Mouse (Mus musculus) kidney, postnatal 4 days (tissue): ENCODE results near the gene Id2.
A peak's percentile ranks its signal among the peaks of the same experiment; 100 is the strongest.

Experiments used
- DNase-seq, 2 experiments: peaks; one replicate each; pipeline ENCODE4 v3.0.0; 2021; ENCODE audit warnings: mixed read lengths in 2 of 2

The Id2 gene

GRCm38 (mm10) chr12:25103911-25104310 is 7.0 kb upstream of the Id2 start:
- no peak for DNase-seq

DNA sequence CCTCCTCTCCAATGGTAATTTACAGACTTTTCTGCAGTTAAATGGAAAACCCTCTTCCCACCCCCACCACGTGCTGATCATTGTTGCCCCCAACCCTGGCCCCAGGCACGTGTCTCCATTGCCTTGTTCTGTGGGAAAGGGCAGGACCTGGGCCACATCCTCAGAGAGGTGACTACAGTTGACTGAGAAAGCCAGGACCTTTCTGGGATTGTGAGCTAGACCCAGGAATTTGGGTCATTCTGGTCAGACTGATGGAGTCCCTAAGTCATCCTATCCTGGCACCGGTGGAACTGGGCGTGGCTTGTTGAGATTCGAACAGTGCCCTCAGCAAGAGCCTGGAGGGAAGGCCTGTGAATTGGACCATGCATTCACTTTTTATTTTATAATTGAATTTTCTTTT is 4.4 kb upstream of the Id2 start:
- peak; percentile 45 to 46 for DNase-seq

GRCm38 (mm10) chr12:25100411-25101217 is 3.7 kb upstream of the Id2 start:
- DNase-seq, result peak; percentile 76 to 85

DNA sequence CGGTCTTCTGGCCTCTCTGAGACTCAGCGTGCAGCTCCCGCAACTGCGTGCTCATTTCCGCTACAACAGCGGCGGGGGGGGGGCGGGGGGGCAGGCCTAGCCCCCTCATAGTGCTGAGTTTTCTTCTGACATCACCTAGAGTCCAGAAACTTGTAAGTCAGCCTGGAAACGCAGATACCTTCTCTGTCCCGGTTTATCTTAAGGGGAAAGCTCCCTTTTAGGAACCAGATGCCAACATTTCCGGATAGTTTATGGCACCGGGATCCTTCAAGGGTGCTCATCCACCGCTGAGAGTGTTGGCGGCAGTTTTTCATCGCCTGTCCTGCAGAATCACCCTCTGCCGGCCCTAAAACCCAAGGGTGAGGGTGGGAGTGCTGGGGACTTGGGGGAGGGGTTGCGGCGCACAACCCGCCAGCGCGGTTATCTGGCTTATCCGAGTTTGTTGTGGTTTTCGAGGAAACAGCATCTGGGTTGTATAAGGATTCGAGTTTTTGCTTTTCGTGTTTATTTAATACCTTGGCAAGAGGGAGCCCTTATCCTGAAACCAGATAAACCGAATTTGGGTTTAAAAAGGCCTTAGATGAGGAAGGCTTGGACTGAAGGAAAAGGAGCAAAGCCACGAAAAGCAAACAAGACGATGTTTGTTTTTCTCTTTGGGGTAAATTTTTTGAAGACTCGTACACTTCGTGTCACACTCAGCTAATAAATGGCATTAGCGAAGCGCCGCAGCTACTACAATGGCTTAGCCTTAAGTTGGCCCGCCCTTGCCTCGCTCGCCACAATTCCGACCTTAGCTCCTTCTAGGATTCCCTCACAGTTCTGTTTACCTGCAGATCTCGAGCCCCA is 2.8 kb upstream of the Id2 start:
- peak; percentile 65 to 74 for DNase-seq

- DNase-seq, result peak; percentile 83 to 90
Observed at GRCm38 (mm10) chr12:25099313-25099562, 2.3 kb upstream of the Id2 start.

DNA sequence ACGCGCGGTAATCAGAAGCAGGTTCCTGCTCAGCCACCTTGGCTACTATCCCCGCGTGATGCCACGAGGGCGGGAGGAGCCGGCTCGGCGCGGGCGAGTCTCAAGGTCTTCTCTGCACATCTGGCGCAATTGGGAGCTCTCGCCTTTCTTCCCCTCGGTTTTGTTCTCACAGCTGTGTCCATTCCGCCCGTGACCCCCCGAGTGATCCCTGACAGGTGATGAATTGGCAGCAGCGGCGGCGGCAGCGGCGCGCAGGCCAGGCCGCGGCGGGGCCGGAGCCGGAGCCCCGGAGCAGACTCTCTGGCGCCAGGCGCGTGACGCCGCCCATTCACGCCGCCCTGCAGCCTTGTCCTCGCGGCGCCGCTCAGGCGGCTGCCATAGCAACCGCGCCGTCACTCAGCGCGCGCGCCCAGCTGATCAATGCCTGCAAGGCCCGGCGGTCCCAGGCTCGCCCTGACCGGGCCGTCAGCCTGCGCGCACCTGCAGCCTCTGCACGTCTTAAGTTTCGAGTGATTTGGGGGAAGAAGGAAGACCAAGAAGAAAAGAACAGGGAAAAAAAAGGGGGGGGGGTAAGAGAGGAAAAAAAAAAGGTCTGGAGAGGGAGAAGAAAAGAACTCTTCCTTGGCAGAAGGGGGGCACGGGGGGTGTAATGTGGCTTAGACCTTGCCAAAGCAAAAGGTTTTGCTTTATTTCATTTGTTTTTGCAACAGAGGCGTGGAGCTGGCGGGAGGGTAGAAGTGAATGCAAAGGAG is 1.8 kb upstream of the Id2 start:
- DNase-seq, result peak; percentile 94 to 97

GRCm38 (mm10) chr12:25098161-25098550 is 1.2 kb upstream of the Id2 start:
- DNase-seq, result no peak

DNA sequence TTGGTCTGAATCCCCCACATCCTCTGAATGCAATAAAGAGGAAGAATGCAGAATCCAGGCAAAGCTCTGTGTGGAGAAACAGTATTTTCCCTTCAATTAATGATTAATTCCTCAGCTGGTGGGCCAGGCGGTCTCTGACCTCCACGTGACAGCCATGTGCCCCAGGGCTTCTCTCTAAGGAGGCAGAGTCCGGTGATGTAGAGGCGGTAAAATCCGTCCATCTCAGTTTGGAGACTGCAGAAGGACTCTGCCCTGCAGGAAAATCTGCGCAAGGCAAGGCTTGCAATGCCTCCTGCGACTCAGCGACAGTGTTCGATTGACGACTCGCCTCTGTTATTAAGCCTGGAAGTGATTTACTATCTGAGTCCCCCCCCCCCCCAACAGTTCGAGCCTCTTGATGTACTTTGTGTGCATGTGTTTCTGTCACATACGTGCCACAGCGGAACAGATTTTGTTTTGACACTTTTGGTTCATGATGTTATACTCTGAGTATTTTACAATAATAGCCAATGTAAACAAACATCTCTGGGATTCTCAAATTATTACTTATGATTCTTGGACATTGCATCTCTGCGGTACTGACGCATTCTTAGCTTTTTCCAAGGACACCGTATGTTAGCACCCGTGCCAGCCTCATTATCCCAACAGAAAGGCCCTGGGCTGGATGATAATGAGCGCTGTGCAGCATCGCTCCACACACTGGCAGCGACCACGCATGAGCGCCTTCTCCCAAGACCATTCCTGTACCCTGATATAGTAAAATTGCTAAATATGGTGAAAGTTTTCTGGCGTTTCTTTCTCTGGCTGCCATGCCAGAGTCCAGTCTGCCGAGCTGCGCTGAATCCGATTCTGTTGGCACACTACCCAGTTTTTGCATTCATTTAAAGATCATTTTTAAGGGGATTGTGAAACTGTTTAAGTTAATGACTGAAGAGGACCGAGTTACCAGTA is 545 bp upstream of the Id2 start:
- peak; percentile 76 to 83 for DNase-seq

DNA sequence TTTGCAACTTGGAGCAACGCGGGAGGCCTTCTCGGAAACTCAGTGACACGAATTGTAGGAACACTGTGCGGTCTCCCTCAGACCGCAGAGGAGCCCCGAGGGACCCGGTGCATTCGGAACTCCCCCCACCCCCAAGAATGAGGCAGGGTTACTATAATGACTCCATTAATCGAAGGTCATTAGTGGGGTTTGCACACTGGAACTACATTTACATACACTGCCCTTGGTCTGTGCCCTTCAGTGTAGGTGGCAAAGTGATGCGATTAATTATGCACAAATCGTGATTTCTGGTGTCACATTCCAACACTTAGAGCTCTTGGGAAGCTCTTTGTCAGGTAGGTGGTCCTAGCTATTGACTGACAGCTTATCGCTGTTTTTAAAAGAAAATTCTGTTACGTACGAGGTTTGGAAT is 294 bp downstream of the Id2 start:
- DNase-seq, result peak in 1 of 2 experiments; percentile 51

DNA sequence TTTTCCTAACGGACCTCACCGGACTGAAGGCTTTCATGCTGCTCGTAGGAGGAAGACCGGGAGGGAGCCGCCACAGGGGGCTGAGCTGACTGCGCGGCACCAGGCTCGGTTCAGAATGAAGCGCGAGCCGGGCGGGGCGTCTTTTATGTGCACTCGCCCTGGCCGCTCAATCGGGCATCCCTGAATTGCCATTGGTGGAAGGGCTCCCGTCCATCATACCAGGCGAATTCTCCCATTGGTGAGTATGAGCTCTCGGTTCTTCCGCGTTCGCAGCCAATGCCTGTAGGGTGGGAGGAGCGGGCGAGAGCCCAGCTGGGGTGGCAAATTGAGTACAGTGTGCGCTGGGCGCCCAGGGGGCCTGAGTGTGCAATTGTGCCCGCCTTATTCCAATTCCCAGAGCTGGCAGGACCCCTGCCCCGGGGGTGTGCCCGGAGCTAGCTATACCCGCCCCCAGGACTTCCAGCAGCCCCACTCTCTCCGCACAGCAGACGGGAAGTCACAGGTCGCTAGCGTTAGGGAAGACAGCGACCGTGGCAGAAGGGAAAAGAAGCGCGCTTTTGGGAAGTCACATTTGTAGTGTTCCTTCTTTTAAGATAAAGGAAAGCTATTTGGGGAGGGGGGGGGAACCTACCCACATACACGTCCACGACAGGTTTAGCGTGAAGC is 833 bp downstream of the Id2 start:
- peak; percentile 98 to 99 for DNase-seq

DNA sequence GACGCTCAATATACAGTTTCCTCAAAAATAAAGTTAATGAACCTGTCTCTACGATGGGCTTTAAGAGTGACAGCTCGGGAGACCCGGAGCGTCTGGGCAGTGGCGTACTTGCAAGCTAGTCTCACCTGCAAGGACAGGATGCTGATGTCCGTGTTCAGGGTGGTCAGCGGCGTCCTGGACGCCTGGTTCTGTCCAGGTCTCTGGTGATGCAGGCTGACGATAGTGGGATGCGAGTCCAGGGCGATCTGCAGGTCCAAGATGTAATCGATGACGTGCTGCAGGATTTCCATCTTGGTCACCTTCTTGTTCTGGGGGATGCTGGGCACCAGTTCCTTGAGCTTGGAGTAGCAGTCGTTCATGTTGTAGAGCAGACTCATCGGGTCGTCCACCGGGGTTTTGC is 1.4 kb downstream of the Id2 start:
- DNase-seq, result no peak

DNA sequence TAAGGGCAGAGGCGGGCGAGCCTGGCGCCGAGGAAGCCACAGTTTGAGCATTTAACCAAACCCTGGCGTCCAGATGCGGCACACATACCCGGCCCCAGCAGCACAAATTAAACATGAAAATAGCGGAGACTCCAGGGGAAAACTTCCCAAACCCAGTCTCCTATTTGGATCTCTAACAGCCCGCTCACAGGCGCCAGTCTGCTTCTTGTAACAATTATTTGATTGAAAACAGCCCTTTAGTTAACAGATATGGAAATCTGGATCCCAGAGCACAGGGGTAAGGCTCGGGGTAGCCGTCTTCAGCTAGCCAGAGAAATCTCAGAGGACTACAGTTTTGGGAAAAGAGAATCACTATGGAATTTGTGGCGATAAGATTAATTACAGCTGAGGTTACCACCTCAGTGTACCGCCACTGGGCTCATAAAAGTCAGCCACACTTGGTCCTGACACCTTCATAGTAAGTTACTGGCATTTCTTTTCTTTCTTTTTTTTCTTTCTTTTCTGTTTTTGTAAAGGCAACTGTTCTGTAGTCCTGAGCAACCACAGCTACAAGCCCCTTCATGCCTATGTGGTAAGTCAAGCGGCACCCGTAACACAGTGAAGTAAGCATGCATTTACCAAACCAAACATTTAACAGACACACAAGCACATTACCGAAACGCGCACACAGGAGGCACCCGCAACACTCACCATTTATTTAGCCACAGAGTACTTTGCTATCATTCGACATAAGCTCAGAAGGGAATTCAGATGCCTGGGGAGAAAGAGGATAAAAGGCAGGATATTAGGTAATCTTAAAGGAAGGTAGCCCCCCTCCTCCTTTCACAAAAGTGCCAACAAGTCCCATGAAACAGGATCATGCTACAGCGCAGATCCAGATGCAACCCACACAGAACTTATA is 2.1 kb downstream of the Id2 start:
- DNase-seq, result peak; percentile 51 to 53

- peak; percentile 41 to 61 for DNase-seq
Observed at GRCm38 (mm10) chr12:25093241-25093774, 3.6 kb downstream of the Id2 start.

DNA sequence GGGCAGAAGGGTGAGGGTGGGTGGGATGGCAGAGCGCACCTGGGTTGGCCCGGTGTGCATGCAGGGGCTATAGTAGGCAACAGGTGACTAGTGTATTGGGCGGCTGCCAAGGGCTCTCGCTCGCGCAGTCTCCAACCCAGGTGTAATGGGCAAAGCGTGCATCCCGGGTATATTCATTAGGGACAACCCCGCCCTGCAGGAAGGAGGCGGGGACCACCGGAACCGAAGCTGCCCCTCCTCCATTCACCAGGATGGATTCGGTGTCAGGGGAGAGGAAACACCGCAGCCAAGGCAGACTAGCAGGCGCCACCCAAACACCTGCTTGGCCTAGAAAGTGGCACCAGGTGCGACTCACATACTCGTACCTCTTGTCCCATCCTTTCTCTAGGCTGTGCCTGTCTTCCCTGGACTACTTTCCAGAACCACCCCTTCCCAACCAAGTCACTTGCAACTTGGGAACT is 4.2 kb downstream of the Id2 start:
- peak; percentile 74 to 84 for DNase-seq

GRCm38 (mm10) chr12:25092027-25092704 is 4.8 kb downstream of the Id2 start:
- peak; percentile 92 to 93 for DNase-seq

DNA sequence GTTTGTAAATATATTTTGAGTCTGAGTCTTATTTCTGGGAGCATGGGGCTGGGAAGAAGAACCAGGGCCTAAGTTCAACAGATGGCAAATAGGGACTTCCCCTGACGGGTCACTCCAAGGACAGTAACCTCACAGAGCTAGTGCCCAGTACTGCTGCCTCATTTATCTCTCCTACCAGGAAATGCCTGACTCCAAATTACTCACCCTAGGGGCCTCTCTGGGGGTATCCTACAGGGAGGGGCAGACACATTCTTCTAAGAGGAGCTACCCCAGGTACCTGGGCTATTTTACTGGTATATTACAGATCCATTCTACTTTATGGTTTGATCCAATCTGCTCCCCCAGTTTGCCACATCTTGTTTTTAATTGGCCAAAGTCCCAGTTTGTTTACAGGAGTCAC is 7.5 kb downstream of the Id2 start:
- DNase-seq, result no peak

DNA sequence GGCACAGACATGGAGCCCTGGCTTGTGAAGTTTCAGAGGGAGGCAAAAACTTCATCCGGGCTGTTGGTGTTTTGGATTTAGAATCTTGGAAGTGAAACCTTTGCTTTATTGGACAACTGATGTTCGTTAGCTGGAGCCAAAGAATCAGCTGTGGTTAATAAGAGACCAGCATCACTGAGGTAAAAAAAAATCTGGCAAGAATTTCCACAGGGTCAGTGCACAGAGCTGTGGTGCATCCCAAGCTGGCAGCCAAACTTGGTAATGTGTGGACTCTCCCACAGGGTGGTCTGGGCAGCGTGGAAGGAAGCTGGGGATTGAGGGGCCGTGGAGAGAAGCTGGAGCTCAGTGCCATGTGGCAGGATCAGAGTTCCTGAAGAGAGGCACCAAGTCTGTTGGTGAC is 10.0 kb downstream of the Id2 start:
- DNase-seq, result no peak

- no peak for DNase-seq
Observed at GRCm38 (mm10) chr12:25083260-25084178, 13.4 kb downstream of the Id2 start.

DNA sequence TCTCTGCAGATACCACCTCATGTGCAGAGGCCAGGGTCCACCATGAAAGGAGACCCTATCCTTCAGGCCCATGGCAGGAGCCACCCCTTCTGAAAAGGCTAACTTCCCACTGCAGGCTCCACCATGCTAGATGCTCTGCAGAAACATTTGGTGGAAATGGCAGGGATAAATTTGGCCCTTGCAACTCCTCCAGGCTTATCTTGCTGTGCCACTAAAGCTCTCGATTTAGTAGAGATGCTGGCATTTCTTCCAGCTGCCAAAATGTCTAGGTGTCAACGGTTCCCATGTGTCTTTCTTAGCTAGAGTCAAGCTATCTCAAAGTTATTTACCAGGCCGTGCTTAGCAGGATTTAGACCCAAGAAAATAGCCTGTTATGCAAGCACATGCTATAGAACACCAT is 22.6 kb downstream of the Id2 start:
- DNase-seq, result no peak
